Mouse (Mus musculus): ENCODE measurements at regions not wholly inside any gene's neighbourhood (a gene's known extent, or its start where the extent isn't known, plus 50 kb on each side); places are given as distances from the start of the nearest gene placed in this dataset.
A peak's percentile ranks its signal among the peaks of the same experiment; 100 is the strongest.

DNA sequence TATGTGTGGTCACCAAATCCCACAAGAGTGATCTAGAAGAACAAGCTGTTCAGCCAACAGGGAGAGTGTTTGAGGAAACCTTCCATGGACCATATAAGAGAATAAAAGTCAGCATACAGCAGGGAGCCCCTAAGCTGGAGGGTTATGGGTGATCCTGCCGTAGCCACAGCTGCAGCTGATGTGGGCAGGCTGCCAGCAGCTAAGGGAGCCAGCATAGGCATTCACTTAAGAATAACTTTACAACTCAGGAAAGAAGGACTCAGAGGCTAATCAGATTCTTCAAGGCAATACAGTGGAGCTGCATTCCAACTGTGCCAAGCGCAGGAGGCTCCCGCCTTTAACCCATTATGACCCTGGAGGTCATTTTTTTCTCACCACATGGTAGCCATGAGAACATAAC lies 121.6 kb downstream of the Uck2 start:
- WGBS = 24% methylated on average over 3 of the region's 3 CpGs
- H3K9me3 ChIP-seq = no peaks in the 10 kb centered on the region
- H3K4me3 ChIP-seq = no peak overlapping the region
- peak; percentile 23; the same call in 1 of the 2 replicates for ATAC-seq (replicated peaks)
- no peaks in the 10 kb centered on the region for H3K36me3 ChIP-seq
- H3K27me3 ChIP-seq = no peaks in the 10 kb centered on the region
- no peak overlapping the region for H3K27ac ChIP-seq (replicated peaks)
- H3K4me1 ChIP-seq = 0 out of 2 replicates have a peak, but pooled peaks cover 4% of the 10 kb centered on the region
- H3K4me2 ChIP-seq (replicated peaks) = no peak overlapping the region
- H3K9ac ChIP-seq (replicated peaks) = no peak overlapping the region

DNA sequence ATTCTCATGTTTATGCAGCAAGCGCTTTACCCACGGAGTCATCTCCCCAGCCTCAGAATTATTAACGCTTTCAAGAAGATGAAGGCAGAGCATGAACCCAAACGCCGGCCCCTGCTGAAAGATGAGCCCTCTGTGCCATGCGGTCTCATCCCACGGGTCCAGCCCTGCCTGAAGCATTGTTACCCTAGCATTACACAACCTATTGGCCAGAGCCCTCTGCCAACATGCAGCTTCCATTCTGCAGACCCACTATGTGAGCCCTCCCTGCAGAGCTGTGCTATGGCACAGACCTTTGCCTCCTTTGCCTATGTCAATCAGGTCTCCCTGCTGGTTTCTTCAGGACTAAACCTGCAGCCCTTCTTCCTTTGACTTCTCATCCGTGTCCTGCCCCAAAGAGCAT lies 122.6 kb downstream of the Uck2 start:
- Histone ChIP-seq H3K36me3 (no peaks in the 10 kb centered on the region), H3K27ac (replicated peaks) (no peak overlapping the region), H3K9me3 (no peaks in the 10 kb centered on the region), H3K27me3 (no peaks in the 10 kb centered on the region), H3K9ac (replicated peaks) (no peak overlapping the region), H3K4me3 (no peak overlapping the region), H3K4me2 (replicated peaks) (no peak overlapping the region), H3K4me1 (0 out of 2 replicates have a peak, but pooled peaks cover 4% of the 10 kb centered on the region)
- 80% methylated on average over 8 of the region's 8 CpGs for WGBS
- ATAC-seq (replicated peaks) = no peak

DNA sequence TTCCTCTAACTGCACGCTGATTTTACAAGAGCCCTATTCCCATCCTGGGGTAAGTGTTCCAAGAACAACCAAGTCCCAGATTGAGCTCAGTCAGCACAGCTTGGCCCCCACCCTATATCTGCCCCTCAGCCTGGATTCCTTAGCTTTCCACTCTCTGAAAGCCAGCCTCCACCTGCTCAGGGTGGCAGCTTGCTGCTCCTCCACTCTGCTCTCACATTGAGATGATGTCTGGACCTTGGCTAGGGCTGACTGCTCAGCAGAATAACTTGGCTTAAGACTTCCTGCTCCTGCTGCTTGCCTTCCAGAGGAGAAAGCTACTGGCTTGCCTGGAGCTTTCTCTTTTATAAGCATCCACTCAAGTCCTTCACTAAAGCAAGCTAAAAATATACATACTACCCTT lies 125.6 kb downstream of the Uck2 start:
- H3K4me3 ChIP-seq = no peak overlapping the region
- no peaks in the 10 kb centered on the region for H3K36me3 ChIP-seq
- no peak for ATAC-seq (replicated peaks)
- WGBS = 76% methylated on average over 1 of the region's 1 CpGs
- no peaks in the 10 kb centered on the region for H3K27me3 ChIP-seq
- no peak overlapping the region for H3K4me2 ChIP-seq (replicated peaks)
- H3K9ac ChIP-seq (replicated peaks) = no peak overlapping the region
- peaks cover 3% of the 10 kb centered on the region; the same call in 1 of the 2 replicates for H3K9me3 ChIP-seq
- no peak overlapping the region for H3K27ac ChIP-seq (replicated peaks)
- H3K4me1 ChIP-seq = 0 out of 2 replicates have a peak, but pooled peaks cover 4% of the 10 kb centered on the region

DNA sequence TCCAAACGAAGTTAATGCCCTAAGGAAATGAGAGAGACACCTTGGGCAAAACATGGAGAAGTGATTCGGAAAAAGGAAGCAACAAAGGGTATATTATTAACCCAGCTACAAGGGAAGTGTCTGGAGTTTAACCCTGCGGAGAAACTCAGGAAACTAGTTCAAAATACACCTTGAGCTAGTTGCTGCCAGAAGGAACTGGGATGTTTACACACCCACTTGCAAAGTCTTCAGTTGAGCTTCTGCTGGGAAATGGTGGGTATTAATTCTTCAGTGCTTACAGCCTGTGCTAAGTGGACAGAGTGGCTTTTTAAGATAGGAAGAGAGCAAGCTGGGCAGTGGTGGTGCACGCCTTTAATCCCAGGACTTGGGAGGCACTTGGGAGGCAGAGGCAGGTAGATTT lies 132.7 kb downstream of the Uck2 start:
- no peak for ATAC-seq (replicated peaks)
- H3K27me3 ChIP-seq = no peaks in the 10 kb centered on the region
- WGBS = 82% methylated on average over 4 of the region's 4 CpGs

DNA sequence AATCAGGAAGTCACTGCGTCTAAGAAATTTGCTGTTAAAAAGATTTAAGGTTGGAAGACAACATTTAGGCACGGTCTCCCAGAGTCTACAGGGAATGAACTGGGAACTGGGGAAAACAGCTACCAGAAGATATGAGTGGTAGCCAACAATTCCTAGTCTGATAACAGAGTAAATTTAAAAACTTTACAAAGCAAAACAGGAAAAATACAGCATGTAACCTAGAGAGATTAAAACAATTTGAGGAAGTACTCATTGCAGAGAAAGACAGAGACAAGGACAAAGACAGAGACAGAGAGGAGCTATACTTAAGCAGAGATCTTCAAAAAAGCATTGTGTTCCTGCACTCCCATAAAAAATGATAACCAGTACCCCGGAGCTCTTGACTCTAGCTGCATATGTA lies 140.8 kb downstream of the Uck2 start:
- no peak for ATAC-seq (replicated peaks)
- no peaks in the 10 kb centered on the region for H3K9me3 ChIP-seq
- H3K4me2 ChIP-seq (replicated peaks) = no peak overlapping the region
- no peaks in the 10 kb centered on the region for H3K36me3 ChIP-seq
- WGBS = 94% methylated on average over 3 of the region's 3 CpGs
- no peaks in the 10 kb centered on the region for H3K27me3 ChIP-seq
- H3K9ac ChIP-seq (replicated peaks) = no peak overlapping the region
- H3K27ac ChIP-seq (replicated peaks) = no peak overlapping the region
- no peak overlapping the region for H3K4me3 ChIP-seq
- H3K4me1 ChIP-seq = no peaks in the 10 kb centered on the region

More for the DNA sequence above, 132.7 kb downstream of the Uck2 start:
- Histone ChIP-seq H3K9ac (replicated peaks) (no peak overlapping the region), H3K9me3 (peaks cover 3% of the 10 kb centered on the region; the same call in 1 of the 2 replicates), H3K36me3 (no peaks in the 10 kb centered on the region), H3K4me2 (replicated peaks) (no peak overlapping the region), H3K27ac (replicated peaks) (no peak overlapping the region), H3K4me1 (no peaks in the 10 kb centered on the region), H3K4me3 (no peak overlapping the region)

DNA sequence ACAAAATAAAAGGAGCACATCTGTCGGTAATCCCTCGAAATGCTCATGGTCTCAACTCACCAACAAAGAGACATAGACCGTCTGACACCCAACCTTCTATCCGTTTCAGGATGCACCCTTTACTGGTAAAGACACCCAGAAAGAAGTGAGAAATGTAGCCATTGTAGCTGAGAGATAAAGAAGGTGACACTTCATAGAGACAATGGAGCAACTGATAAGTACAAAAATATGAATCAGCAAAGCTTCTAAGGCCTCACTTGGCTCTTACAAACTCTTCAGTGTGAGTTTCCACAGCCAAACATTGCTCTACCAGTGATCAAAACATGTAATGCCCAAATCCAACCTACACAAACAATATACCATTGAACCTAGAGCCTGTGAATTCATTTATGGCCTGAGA lies 141.3 kb downstream of the Uck2 start:
- no peak overlapping the region for H3K4me2 ChIP-seq (replicated peaks)
- WGBS = 92% methylated on average over 4 of the region's 4 CpGs
- no peak overlapping the region for H3K9ac ChIP-seq (replicated peaks)
- H3K4me3 ChIP-seq = no peak overlapping the region
- peaks cover 4% of the 10 kb centered on the region; the same call in 1 of the 2 replicates for H3K9me3 ChIP-seq
- H3K4me1 ChIP-seq = no peaks in the 10 kb centered on the region
- H3K27me3 ChIP-seq = no peaks in the 10 kb centered on the region
- no peak overlapping the region for H3K27ac ChIP-seq (replicated peaks)
- no peak for ATAC-seq (replicated peaks)
- H3K36me3 ChIP-seq = no peaks in the 10 kb centered on the region

Measured in forebrain, embryonic 15.5 days (tissue).